Mouse (Mus musculus): ENCODE data around the gene Col6a2. TPM values are rescaled to one million over a fixed set of nuclear protein-coding genes. Genes with fewer than 3 reads are reported as not detected.

Col6a2 gene
- polyA plus RNA-seq, 1 experiment from 2014 or later: 294 TPM

DNA sequence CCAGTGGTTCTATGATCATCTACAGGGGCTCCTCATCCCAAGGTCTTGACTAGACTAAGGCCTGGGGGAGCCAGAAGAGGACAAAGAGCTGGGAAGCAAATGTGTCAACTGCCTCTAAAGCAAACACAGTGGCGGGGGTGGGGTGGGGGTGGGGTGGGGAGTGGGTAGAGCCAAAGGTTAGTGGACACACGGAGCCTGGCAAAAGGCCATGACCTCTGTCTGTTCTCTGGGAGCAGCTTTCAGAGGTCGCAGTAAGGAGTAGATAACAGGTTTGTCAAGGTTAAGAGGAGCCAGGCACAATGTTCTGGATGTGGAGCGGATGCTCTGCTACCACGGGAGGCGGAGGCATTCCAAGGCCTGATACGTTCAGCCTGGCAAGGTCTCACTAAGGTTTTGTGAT is 46.5 kb downstream of the Col6a2 start:
- Histone ChIP-seq H3K27ac (no peak overlapping the region), H3K36me3 (no peaks in the 10 kb centered on the region), H3K9me3 (no peaks in the 10 kb centered on the region), H3K4me1 (no peaks in the 10 kb centered on the region), H3K4me3 (replicated peaks) (no peak overlapping the region), H3K4me2 (no peak overlapping the region), H3K27me3 (replicated peaks) (no peaks in the 10 kb centered on the region), H3K9ac (no peak overlapping the region)
- ATAC-seq (ENCODE audit: insufficient read depth, low FRiP score, low read depth): no peak; the same call in 1 of the 2 replicates
- WGBS: 60% methylated on average over 7 of the region's 7 CpGs

DNA sequence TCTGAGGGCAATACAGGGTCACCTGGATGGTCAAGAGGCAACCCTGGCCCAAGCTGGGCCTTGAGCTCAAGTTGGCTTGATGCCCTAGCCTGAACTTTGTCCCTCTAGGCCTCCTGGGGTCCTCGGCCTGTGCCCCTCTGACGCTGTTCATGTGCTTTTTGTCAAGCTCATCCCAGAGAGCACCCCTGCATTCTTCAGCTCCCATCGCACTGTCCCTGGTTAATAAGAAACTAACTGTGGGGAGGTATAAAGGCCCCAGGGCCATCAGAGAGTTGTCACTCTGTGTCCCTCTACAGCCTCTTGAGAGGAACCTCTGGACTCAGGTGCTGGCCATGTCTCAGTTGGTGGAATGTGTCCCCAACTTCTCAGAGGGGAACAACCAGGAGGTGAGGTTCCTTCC is 48.1 kb downstream of the Col6a2 start, which contains the start of gene Ftcd:
TSS of gene Ftcd (plus strand) at position 275 of the 400 bp plus-strand sequence.
- no peak within 1 kb of the TSS for H3K9ac ChIP-seq
- no peaks in the 10 kb centered on the region for H3K36me3 ChIP-seq
- no peaks in the 10 kb centered on the region for H3K9me3 ChIP-seq
- WGBS: 81% methylated on average over 3 of the region's 3 CpGs
- no peak within 1 kb of the TSS for H3K4me2 ChIP-seq
- H3K27ac ChIP-seq: no peak within 1 kb of the TSS
- H3K4me3 ChIP-seq (replicated peaks): no peak within 1 kb of the TSS
- H3K27me3 ChIP-seq (replicated peaks): no peaks in the 10 kb centered on the region
- ATAC-seq (ENCODE audit: insufficient read depth, low FRiP score, low read depth): no peak; the same call in 1 of the 2 replicates
- no peaks in the 10 kb centered on the region for H3K4me1 ChIP-seq

DNA sequence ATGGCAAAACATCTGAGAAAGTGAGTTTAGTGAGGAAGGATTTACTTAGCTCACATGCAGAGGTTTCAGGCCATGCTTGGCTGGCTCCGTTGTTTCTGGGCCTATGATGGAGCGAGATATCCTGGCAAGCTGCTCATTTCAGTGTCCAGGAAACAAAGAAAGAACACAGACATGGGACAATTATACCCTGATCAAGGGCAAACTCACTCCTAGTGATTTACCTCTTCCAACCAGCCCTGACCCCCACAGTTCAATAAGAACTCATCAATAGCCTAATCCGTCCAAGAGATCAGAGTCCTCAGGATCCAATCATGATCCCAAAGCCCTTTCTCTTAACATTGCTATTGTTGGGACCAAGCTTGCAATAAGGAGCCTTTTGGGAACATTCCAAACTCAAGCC is 51.3 kb downstream of the Col6a2 start:
- 86% methylated on average over 3 of the region's 3 CpGs for WGBS
- no peak overlapping the region for H3K4me3 ChIP-seq (replicated peaks)
- H3K9ac ChIP-seq: no peak overlapping the region
- H3K4me2 ChIP-seq: no peak overlapping the region
- H3K36me3 ChIP-seq: no peaks in the 10 kb centered on the region
- no peak for ATAC-seq (ENCODE audit: insufficient read depth, low FRiP score, low read depth)
- no peaks in the 10 kb centered on the region for H3K4me1 ChIP-seq
- no peak overlapping the region for H3K27ac ChIP-seq
- no peaks in the 10 kb centered on the region for H3K9me3 ChIP-seq
- no peaks in the 10 kb centered on the region for H3K27me3 ChIP-seq (replicated peaks)

DNA sequence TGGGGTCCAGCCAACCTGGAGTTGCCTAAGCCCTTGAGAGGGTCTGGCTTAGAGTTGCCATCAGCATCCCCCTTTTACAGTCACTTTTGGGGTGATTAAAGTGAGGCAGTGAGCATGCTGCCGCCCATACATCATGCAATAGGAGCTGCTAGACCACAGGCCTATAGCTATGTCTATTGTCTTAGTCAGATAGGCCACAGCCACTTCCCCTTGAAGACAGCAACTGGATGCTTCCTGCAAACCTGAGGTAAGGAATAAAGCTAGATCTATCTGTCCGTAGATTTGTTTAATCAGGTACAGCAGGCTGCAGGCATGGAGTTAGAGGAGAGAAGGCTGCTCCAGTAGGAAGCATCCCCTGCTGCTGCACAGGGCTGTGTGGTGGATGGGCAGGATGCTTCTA is 52.4 kb downstream of the Col6a2 start:
- no peak overlapping the region for H3K4me3 ChIP-seq (replicated peaks)
- H3K36me3 ChIP-seq: no peaks in the 10 kb centered on the region
- no peak overlapping the region for H3K4me2 ChIP-seq
- ATAC-seq (ENCODE audit: insufficient read depth, low FRiP score, low read depth): no peak
- no peaks in the 10 kb centered on the region for H3K27me3 ChIP-seq (replicated peaks)
- WGBS: 76% methylated on average over 2 of the region's 2 CpGs
- no peaks in the 10 kb centered on the region for H3K9me3 ChIP-seq
- no peak overlapping the region for H3K27ac ChIP-seq
- H3K9ac ChIP-seq: no peak overlapping the region
- H3K4me1 ChIP-seq: no peaks in the 10 kb centered on the region

DNA sequence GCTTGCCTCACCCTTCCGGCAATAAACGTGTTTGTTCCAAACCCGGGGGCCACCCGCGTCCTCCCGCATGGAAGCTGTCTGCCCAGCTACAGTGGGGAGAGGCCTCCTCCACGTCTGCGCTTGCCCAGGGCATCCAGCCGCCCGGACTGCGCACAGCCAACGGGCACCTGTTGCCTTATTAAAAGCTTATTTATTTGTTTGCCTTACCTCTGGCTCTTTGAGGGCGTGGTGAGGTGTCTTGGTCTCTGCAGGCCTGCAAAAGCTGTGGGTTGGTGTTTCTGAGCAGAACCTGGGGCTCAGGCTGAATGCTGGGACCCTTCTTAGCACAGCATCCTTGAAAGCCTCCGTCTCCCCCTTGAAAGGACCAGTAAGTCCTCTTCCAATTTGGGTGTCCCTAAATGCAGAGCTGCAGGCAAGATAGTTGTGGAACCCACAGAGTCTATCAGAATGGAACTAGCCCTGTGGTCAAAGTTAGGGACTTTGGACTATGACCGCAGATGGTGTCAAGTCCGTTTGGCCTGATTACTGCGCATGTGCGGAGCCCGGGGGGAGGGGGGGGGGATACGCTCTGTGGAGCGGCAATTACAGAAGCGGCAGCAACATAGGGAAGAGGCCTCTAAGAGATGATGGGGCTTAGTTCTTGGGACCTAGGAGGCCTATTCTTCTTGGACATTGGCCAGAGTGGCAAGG is 53.3 kb downstream of the Col6a2 start:
- 86% methylated on average over 22 of the region's 22 CpGs for WGBS
- ATAC-seq (ENCODE audit: insufficient read depth, low FRiP score, low read depth): no peak
- H3K4me2 ChIP-seq: no peak overlapping the region
- no peak overlapping the region for H3K4me3 ChIP-seq (replicated peaks)
- no peaks in the 10 kb centered on the region for H3K4me1 ChIP-seq
- no peaks in the 10 kb centered on the region for H3K27me3 ChIP-seq (replicated peaks)
- no peak overlapping the region for H3K27ac ChIP-seq
- no peaks in the 10 kb centered on the region for H3K9me3 ChIP-seq
- no peak overlapping the region for H3K9ac ChIP-seq
- no peaks in the 10 kb centered on the region for H3K36me3 ChIP-seq

DNA sequence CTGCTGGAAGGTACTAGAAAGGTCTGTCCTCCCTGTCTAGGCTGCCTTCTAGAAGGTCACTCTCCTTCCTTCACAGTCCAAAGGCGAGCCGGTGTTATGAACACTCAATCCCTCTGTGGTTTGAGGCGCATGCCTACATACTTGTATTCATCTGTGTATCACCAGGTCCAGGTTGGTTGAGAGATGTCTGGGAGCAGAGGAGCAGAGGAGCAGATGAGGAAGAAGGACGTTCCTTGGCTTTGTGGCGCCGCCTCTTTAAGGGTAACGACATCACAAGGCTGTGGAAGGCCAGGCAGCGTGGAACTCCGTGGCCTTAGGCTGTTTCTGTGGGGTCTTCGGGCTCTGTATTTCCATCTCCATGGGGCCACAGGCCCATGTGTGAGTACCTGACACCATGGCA is 61.5 kb downstream of the Col6a2 start, which contains the start of gene Spatc1l:
TSS of gene Spatc1l (plus strand) at position 301 of the 400 bp plus-strand sequence.
- whole genome bisulfite sequencing: 90% methylated on average over 10 of the region's 10 CpGs
- ATAC-seq (ENCODE audit: insufficient read depth, low FRiP score, low read depth): no peak

DNA sequence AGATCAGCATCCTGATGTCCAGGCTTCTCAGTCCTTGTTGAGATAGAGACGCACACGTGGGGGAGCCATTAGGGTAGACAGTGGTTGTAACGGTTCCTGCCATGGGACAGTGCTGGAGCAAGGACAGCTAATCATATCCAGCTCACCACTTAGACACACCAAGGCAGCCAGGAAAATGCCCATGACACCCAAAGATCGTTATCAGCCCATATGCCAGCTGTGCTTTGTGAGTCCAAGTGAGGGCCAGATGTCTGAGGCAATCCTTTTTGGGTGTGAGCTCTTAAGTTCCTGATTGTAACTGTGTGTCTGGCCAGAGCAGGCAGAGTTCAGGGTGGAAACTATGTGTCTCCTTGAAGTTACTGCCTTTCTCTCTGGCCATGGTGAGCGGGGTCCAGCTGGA is 69.4 kb downstream of the Col6a2 start:
- H3K4me2 ChIP-seq: no peak overlapping the region
- H3K4me3 ChIP-seq (replicated peaks): no peak overlapping the region
- H3K27ac ChIP-seq: no peak overlapping the region
- 88% methylated on average over 5 of the region's 5 CpGs for WGBS
- H3K9ac ChIP-seq: no peak overlapping the region
- H3K27me3 ChIP-seq (replicated peaks): no peaks in the 10 kb centered on the region
- peaks cover 38% of the 10 kb centered on the region for H3K36me3 ChIP-seq
- no peaks in the 10 kb centered on the region for H3K9me3 ChIP-seq
- H3K4me1 ChIP-seq: no peaks in the 10 kb centered on the region
- ATAC-seq (ENCODE audit: insufficient read depth, low FRiP score, low read depth): no peak

More for the DNA sequence above, 61.5 kb downstream of the Col6a2 start, which contains the start of gene Spatc1l:
- no peak within 1 kb of the TSS for H3K4me3 ChIP-seq (replicated peaks)
- H3K4me2 ChIP-seq: no peak within 1 kb of the TSS
- H3K4me1 ChIP-seq: no peaks in the 10 kb centered on the region
- H3K27ac ChIP-seq: no peak within 1 kb of the TSS
- H3K36me3 ChIP-seq: 0 out of 2 replicates have a peak, but pooled peaks cover 2% of the 10 kb centered on the region
- H3K9ac ChIP-seq: no peak within 1 kb of the TSS
- no peaks in the 10 kb centered on the region for H3K9me3 ChIP-seq
- no peaks in the 10 kb centered on the region for H3K27me3 ChIP-seq (replicated peaks)

DNA sequence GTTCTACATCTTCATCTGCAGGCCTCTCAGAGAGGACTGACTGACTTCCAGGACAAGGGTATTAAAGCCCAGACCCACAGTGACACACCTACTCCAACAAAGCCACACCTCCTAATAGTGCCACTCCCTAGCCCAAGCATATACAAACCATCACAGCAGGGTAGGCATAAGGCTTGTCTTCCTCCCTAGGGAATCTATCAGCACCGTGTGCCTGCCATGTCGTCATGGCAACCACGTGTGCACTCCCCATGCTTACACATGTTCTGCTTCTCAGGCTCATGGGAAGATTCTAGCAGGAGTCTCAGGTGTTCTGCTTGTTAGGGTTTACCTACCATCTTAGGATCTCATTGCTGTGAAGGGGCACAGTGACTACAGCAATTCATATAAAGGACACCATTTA is 71.9 kb downstream of the Col6a2 start:
- Histone ChIP-seq H3K9me3 (no peaks in the 10 kb centered on the region), H3K27ac (no peak overlapping the region)
- 82% methylated on average over 3 of the region's 3 CpGs for WGBS

DNA sequence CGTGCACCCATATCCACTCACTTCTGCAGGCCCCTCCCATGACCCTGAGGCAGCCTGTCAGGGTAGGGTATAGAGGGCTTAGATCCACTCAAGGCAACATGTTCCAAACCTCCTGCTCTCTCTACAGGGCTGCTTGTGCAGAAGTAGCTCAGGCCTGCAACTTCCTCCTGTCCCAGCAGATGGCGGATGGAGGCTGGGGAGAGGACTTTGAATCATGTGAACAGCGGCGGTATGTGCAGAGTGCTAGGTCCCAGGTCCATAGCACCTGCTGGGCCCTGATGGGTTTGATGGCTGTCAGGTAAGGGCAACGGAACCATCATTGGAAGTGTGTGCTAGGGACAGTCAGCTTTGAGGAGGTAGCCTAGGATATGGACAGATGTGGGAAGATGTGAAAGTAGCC is 73.0 kb downstream of the Col6a2 start:
- Histone ChIP-seq H3K4me1 (no peaks in the 10 kb centered on the region), H3K27me3 (replicated peaks) (no peaks in the 10 kb centered on the region), H3K4me3 (replicated peaks) (no peak overlapping the region), H3K9ac (no peak overlapping the region), H3K9me3 (no peaks in the 10 kb centered on the region), H3K36me3 (peaks cover 51% of the 10 kb centered on the region), H3K27ac (no peak overlapping the region), H3K4me2 (no peak overlapping the region)
- WGBS: 88% methylated on average over 5 of the region's 5 CpGs
- ATAC-seq (ENCODE audit: insufficient read depth, low FRiP score, low read depth): no peak

More for the DNA sequence above, 71.9 kb downstream of the Col6a2 start:
- Histone ChIP-seq H3K36me3 (peaks cover 48% of the 10 kb centered on the region), H3K27me3 (replicated peaks) (no peaks in the 10 kb centered on the region), H3K4me1 (no peaks in the 10 kb centered on the region), H3K9ac (no peak overlapping the region), H3K4me3 (replicated peaks) (no peak overlapping the region), H3K4me2 (no peak overlapping the region)
- ATAC-seq (ENCODE audit: insufficient read depth, low FRiP score, low read depth): no peak

DNA sequence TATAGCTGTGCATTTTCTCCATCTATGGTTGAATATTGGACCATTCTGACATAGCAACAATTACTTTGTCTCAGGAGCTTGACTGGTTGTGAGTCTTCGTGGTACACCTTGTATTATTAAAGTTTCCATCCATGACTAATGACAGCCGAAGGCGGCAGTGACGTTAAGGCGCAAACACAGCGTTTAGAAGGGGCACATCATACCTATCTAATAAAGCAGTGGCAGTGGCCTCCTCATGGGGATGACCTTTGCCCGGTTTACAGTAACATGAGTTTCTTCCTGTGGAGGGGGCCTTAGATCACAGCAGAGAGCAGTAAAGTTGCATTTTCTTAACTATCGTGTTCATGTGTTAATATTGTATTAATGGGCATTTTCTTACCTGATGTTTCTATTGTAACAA is 75.2 kb downstream of the Col6a2 start:
- H3K27ac ChIP-seq: no peak overlapping the region
- H3K4me1 ChIP-seq: no peaks in the 10 kb centered on the region
- no peaks in the 10 kb centered on the region for H3K27me3 ChIP-seq (replicated peaks)
- 89% methylated on average over 8 of the region's 8 CpGs for WGBS
- ATAC-seq (ENCODE audit: insufficient read depth, low FRiP score, low read depth): no peak
- no peak overlapping the region for H3K9ac ChIP-seq
- no peaks in the 10 kb centered on the region for H3K9me3 ChIP-seq
- H3K4me3 ChIP-seq (replicated peaks): no peak overlapping the region
- H3K36me3 ChIP-seq: peaks cover 54% of the 10 kb centered on the region
- no peak overlapping the region for H3K4me2 ChIP-seq

DNA sequence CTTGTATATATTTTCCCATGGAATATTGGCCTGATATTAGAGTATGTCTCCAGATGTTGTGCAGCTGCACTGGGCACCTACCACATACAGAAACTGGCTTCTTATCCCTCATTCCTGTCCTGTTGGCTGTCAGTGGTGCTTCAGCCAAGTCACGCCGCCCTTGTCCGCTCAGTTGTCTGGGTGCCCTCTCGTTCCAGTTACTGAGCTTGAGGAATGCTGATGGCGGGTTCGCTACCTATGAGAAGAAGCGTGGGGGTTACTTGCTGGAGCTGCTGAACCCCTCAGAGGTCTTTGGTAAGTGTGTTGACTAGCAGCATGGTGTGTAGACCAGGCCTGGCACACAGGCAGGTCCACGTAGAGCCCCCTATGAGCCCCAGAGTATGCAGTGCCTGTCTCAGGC is 76.9 kb downstream of the Col6a2 start:
- H3K9ac ChIP-seq: no peak overlapping the region
- peaks cover 59% of the 10 kb centered on the region for H3K36me3 ChIP-seq
- 90% methylated on average over 8 of the region's 8 CpGs for WGBS
- no peaks in the 10 kb centered on the region for H3K9me3 ChIP-seq
- no peaks in the 10 kb centered on the region for H3K4me1 ChIP-seq
- H3K27ac ChIP-seq: no peak overlapping the region
- H3K4me2 ChIP-seq: no peak overlapping the region
- no peaks in the 10 kb centered on the region for H3K27me3 ChIP-seq (replicated peaks)
- no peak overlapping the region for H3K4me3 ChIP-seq (replicated peaks)
- ATAC-seq (ENCODE audit: insufficient read depth, low FRiP score, low read depth): no peak

All from stomach, embryonic 15.5 days (tissue).